Mouse (Mus musculus) midbrain, embryonic 11.5 days (tissue): ENCODE results near the gene Hoxa5. TPM values are rescaled to one million over a fixed set of nuclear protein-coding genes. Genes with fewer than 3 reads are reported as not detected.

Source experiments
- ATAC-seq: fragments of 200-750 bp; cut with Nextera tagmentation; 2 replicates; pipeline ENCODE4 v1.8.0; 2017; ENCODE audit warnings: moderate TSS enrichment, moderate library complexity; ENCODE audit not compliant: low FRiP score
- DNase-seq: peaks from one replicate; pipeline ENCODE4 v3.0.0; 2015; ENCODE audit warnings: low spot score; ENCODE audit errors: missing footprints
- H3K27ac ChIP-seq: fragments of 300-500 bp; sonication (generic); 2 replicates; pipeline ENCODE4 v1.5.1; 2014; ENCODE audit warnings: low read depth, low read length
- H3K27me3 ChIP-seq: fragments of 300-500 bp; sonication (generic); 2 replicates; pipeline ENCODE4 v1.6.1; 2014; ENCODE audit warnings: mild to moderate bottlenecking, low read length, moderate library complexity, mixed read lengths; ENCODE audit not compliant: control insufficient read depth, insufficient read depth
- H3K36me3 ChIP-seq: fragments of 300-500 bp; sonication (generic); 2 replicates; pipeline ENCODE4 v1.6.1; 2014; ENCODE audit warnings: mild to moderate bottlenecking, low read length, moderate library complexity, mixed read lengths; ENCODE audit not compliant: control insufficient read depth, insufficient read depth
- H3K4me1 ChIP-seq: fragments of 300-500 bp; sonication (generic); 2 replicates; pipeline ENCODE4 v1.6.1; 2014; ENCODE audit warnings: low read length; ENCODE audit not compliant: control insufficient read depth, insufficient read depth
- H3K4me2 ChIP-seq: fragments of 300-500 bp; sonication (generic); 2 replicates; pipeline ENCODE4 v1.6.1; 2014; ENCODE audit warnings: mild to moderate bottlenecking, moderate library complexity
- H3K4me3 ChIP-seq: fragments of 300-500 bp; sonication (generic); 2 replicates; pipeline ENCODE4 v1.5.1; 2014; ENCODE audit warnings: low read depth, low read length
- H3K9ac ChIP-seq: fragments of 300-500 bp; sonication (generic); 2 replicates; pipeline ENCODE4 v1.6.1; 2014; ENCODE audit warnings: low read length
- H3K9me3 ChIP-seq: fragments of 300-500 bp; sonication (generic); 2 replicates; pipeline ENCODE4 v1.6.1; 2016; ENCODE audit warnings: low read length; ENCODE audit not compliant: control insufficient read depth
- WGBS: fragments of 180-500 bp; shearing (Covaris S2); extraction: QIAGEN DNeasy Blood & Tissue Kit; methylation state at CpG from one replicate; pipeline ENCODE4 v1.1.7; 2014; 5-methylcytosine and 5-hydroxymethylcytosine counted together
- polyA plus RNA-seq: library from polyadenylated mRNA; unstranded; fragments of >200 nt; fragmentation: Nextera tagmentation; extraction: Ambion mirVana; gene quantifications from 2 replicates; pipeline ENCODE4 v1.2.1, GENCODE M21; 2014

Gene Hoxa5
- polyA plus RNA-seq, 1 experiment from 2014 or later, result not detected

DNA sequence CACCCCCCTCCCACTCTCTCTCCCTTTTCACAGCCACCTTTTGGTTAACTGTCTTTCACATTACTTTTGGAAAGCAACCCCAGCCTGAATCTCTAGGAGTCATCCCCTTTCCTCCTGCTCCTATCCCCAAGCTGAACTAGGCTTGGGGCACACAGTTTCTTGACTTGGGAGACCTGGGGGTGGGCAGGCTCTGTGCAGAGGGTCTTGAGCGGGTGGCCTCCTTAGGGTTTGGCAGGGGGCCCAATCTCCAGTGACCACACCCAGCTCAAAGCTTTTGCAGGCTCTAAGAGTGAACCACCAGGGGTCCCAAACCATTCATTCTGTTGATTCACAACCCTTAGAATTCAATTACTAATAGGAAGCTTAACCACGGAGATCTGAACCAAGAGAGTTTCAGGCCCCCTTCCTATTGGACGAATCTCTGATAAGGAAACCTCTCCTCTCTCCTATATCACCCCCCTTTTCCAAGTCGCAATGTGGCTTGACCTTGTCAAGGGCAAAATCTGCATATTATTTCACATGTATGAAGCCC is 38.5 kb upstream of the Hoxa5 start:
- Histone ChIP-seq H3K36me3 (no peaks in the 10 kb centered on the region), H3K9ac (no peak overlapping the region), H3K4me3 (no peak overlapping the region), H3K9me3 (no peaks in the 10 kb centered on the region), H3K27me3 (peaks cover 98% of the 10 kb centered on the region), H3K4me1 (no peaks in the 10 kb centered on the region), H3K27ac (no peak overlapping the region), H3K4me2 (no peak overlapping the region)
- WGBS, result 3% methylated on average over 4 of the region's 4 CpGs
- ATAC-seq (no peak), DNase-seq (no peak)

DNA sequence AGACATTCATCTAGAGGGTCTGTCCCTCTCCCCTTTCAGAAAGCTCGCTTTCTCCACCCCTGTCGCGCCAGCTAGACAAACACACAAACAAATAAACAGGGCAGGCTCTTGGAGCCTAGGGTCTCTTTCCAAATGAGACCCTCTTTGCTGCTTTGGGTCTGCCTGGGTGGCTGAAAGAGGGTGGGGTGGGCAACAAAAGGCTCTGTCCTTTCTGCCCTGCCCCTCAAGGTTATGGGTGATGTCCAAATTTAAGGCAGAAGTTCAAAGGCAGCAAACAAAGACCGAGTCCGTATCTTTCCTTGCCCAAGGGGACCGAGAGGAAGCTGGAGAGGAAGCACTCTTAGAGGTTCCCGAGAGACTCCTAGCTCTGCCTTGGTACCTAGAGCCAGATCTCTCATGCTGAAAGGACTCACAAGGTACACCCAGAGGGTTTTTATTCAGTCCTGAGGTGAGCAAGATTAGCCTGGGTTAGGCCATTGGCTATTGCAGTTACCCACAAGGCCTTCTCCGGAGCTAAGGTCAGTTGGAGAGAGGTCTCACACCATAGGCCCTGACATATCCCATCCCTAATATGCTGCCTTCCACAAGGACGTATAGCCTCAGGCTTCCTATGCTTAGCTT is 36.7 kb upstream of the Hoxa5 start:
- no peak overlapping the region for H3K9ac ChIP-seq
- H3K4me1 ChIP-seq, result no peaks in the 10 kb centered on the region
- no peaks in the 10 kb centered on the region for H3K9me3 ChIP-seq
- H3K4me3 ChIP-seq, result no peak overlapping the region
- no peak overlapping the region for H3K27ac ChIP-seq
- 6% methylated on average over 9 of the region's 9 CpGs for WGBS
- H3K4me2 ChIP-seq, result no peak overlapping the region
- H3K36me3 ChIP-seq, result no peaks in the 10 kb centered on the region
- DNase-seq, result no peak
- no peak for ATAC-seq
- H3K27me3 ChIP-seq, result peaks cover 98% of the 10 kb centered on the region

- Histone ChIP-seq H3K4me2 (no peak within 1 kb of the TSS), H3K4me3 (no peak within 1 kb of the TSS), H3K9ac (no peak within 1 kb of the TSS), H3K4me1 (no peaks in the 10 kb centered on the region), H3K27me3 (peaks cover 98% of the 10 kb centered on the region), H3K36me3 (no peaks in the 10 kb centered on the region), H3K9me3 (no peaks in the 10 kb centered on the region), H3K27ac (no peak within 1 kb of the TSS)
- DNase-seq, result peak; percentile 99
- under 1% methylated on average over 35 of the region's 35 CpGs for WGBS
- ATAC-seq, result 0 out of 2 replicates have a peak, but pooled peaks have one; percentile 57
These were observed 36.1 kb upstream of the Hoxa5 start, which contains the start of gene Hoxa10 for GRCm38 (mm10) chr6:52240389-52241000. Hoxa10 (minus strand) TSS chr6:52240854.

DNA sequence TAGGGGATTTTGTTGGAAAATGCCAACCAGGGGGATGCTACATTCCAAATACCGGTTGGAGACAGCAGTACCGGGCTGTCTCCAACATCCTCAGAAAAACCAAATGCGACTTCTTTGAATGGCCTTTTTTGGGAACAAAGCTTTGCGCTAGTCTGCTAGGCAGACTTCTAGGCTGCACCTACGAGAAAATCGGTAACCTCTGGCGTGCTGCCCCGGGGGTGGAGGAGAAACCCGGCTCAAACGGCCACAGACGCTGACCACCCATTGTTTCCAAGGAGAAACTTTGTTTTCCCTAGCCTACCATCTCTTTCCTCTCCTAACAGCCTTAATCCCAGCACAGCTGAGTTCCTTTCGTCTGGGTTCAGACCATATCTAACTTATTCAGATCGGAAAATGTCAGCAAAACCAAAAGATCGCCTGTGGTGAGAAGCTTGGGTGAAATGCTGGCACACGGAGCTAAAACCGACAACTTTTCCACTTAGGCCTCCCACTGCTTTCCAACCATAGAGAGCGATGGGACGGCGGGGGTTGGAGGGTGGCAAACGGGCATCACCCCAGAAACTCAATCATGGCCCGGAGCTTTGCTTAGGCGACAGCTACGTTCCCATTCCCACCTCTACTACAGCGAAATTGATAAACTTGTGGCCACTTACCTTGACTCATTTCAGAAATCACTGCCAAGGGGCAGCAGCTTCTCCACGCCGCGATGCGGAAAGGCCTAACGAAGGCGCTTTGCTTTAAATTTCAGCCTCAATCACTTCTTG is 35.4 kb upstream of the Hoxa5 start:
- Histone ChIP-seq H3K9ac (no peak overlapping the region), H3K27ac (no peak overlapping the region), H3K4me1 (no peaks in the 10 kb centered on the region), H3K4me2 (no peak overlapping the region), H3K4me3 (no peak overlapping the region), H3K27me3 (peaks cover 98% of the 10 kb centered on the region), H3K9me3 (no peaks in the 10 kb centered on the region), H3K36me3 (no peaks in the 10 kb centered on the region)
- ATAC-seq (no peak), DNase-seq (no peak)
- 3% methylated on average over 30 of the region's 30 CpGs for WGBS

- Histone ChIP-seq H3K4me2 (no peak overlapping the region), H3K9me3 (no peaks in the 10 kb centered on the region), H3K36me3 (no peaks in the 10 kb centered on the region), H3K27ac (no peak overlapping the region), H3K4me3 (no peak overlapping the region), H3K4me1 (no peaks in the 10 kb centered on the region; the same call in 1 of the 2 replicates), H3K27me3 (peaks cover 99% of the 10 kb centered on the region), H3K9ac (no peak overlapping the region)
- DNase-seq (no peak), ATAC-seq (no peak)
- WGBS, result under 1% methylated on average over 7 of the region's 7 CpGs
These were observed 34.6 kb upstream of the Hoxa5 start for GRCm38 (mm10) chr6:52238976-52239375.

- Histone ChIP-seq H3K4me3 (no peak overlapping the region), H3K4me2 (no peak overlapping the region), H3K9ac (no peak overlapping the region), H3K27me3 (peaks cover 99% of the 10 kb centered on the region), H3K9me3 (no peaks in the 10 kb centered on the region), H3K27ac (no peak overlapping the region), H3K4me1 (no peaks in the 10 kb centered on the region; the same call in 1 of the 2 replicates), H3K36me3 (no peaks in the 10 kb centered on the region)
- DNase-seq (no peak), ATAC-seq (no peak)
- WGBS, result 2% methylated on average over 7 of the region's 7 CpGs
These were observed 33.8 kb upstream of the Hoxa5 start for GRCm38 (mm10) chr6:52238155-52238545.

GRCm38 (mm10) chr6:52237346-52238154 is 33.2 kb upstream of the Hoxa5 start:
- no peak for ATAC-seq
- no peaks in the 10 kb centered on the region for H3K36me3 ChIP-seq
- no peak for DNase-seq
- no peak overlapping the region for H3K9ac ChIP-seq
- H3K4me3 ChIP-seq, result no peak overlapping the region
- 8% methylated on average over 10 of the region's 10 CpGs for WGBS
- peaks cover 99% of the 10 kb centered on the region for H3K27me3 ChIP-seq
- H3K27ac ChIP-seq, result no peak overlapping the region
- no peaks in the 10 kb centered on the region for H3K9me3 ChIP-seq
- H3K4me1 ChIP-seq, result no peaks in the 10 kb centered on the region; the same call in 1 of the 2 replicates
- no peak overlapping the region for H3K4me2 ChIP-seq

DNA sequence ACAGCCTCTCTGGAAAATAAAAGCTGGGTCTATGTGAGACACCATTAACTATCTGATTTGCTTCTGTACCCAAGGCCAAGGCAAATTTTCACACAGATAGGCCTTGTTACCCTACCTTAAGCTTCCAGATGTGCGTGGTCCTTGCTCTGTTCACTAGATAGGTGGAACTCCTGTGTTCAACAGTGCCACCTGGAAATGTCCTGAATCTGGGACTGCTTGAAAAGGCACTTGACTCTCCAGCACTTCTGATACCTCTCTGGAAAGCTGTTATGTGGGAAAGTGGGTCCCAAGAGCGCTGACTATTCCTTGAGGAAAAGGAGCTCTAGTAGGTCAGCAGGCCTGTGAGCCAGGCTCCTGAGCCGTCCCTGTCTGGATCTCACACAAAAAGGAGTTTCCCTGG is 32.4 kb upstream of the Hoxa5 start:
- Histone ChIP-seq H3K27ac (no peak overlapping the region), H3K4me1 (no peaks in the 10 kb centered on the region; the same call in 1 of the 2 replicates), H3K4me3 (no peak overlapping the region), H3K9me3 (no peaks in the 10 kb centered on the region), H3K27me3 (peaks cover 99% of the 10 kb centered on the region), H3K9ac (no peak overlapping the region), H3K36me3 (no peaks in the 10 kb centered on the region), H3K4me2 (no peak overlapping the region)
- DNase-seq, result no peak
- ATAC-seq, result no peak
- WGBS, result 12% methylated on average over 3 of the region's 3 CpGs
